Mouse (Mus musculus): ENCODE measurements around the gene Polr3a. TPM values are rescaled to one million over a fixed set of nuclear protein-coding genes. Genes with fewer than 3 reads are reported as not detected.

The Polr3a gene
- total and polyA plus RNA-seq, 2 experiments from 2014 or later = 13.4 to 29.9 TPM

GRCm38 (mm10) chr14:24501256-24501655, 14.4 kb upstream of the Polr3a start:
- TF ChIP-seq CTCF (IDR thresholded peaks at IDR 0.05; ENCODE audit: low read depth) = no peak
- Histone ChIP-seq H3K9me3 (ENCODE audit: low read length) (no peaks in the 10 kb centered on the region), H3K27ac (ENCODE audit: low read depth, low read length) (peak overlapping the region; percentile 81; the same call in 1 of the 2 replicates), H3K27me3 (ENCODE audit: insufficient read depth, low read length) (no peaks in the 10 kb centered on the region), H3K4me3 (ENCODE audit: low read depth, low read length) (no peak overlapping the region), H3K4me2 (ENCODE audit: low read depth) (no peak overlapping the region), H3K9ac (peak overlapping the region; percentile 43), H3K36me3 (ENCODE audit: insufficient read depth) (peaks cover 30% of the 10 kb centered on the region), H3K4me1 (ENCODE audit: insufficient read depth) (peaks cover 8% of the 10 kb centered on the region; the same call in 1 of the 2 replicates)
- 27% methylated on average over 4 of the region's 4 CpGs for WGBS
- DNase-seq = no peak
- ATAC-seq = no peak

DNA sequence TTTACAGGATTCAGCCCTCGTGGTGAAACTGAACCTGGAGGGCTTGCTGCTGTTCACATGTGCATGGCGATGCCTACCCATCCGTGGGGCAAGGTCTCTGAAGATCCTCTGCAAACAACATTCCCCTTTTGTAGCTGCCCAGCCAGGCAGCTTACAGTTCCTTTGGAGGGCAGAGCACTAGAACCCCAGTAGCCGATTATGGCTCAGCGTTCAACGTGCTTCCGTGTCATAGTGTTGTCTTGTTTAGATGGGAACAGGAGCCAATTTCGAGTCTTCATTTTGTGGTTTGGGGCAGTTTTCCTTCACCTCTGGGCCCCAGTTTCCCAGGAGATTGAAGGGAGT, 14.0 kb upstream of the Polr3a start:
- WGBS = 2% methylated on average over 8 of the region's 8 CpGs
- ATAC-seq (no peak), DNase-seq (no peak)
- Histone ChIP-seq H3K27ac (ENCODE audit: low read depth, low read length) (peak overlapping the region; percentile 81), H3K9ac (peak overlapping the region; percentile 43), H3K4me1 (ENCODE audit: insufficient read depth) (peaks cover 8% of the 10 kb centered on the region; the same call in 1 of the 2 replicates), H3K27me3 (ENCODE audit: insufficient read depth, low read length) (no peaks in the 10 kb centered on the region), H3K36me3 (ENCODE audit: insufficient read depth) (peaks cover 34% of the 10 kb centered on the region), H3K4me2 (ENCODE audit: low read depth) (peak overlapping the region; percentile 33; the same call in 1 of the 2 replicates), H3K4me3 (ENCODE audit: low read depth, low read length) (no peak overlapping the region), H3K9me3 (ENCODE audit: low read length) (no peaks in the 10 kb centered on the region)
- no peak for TF ChIP-seq CTCF (IDR thresholded peaks at IDR 0.05; ENCODE audit: low read depth)

DNA sequence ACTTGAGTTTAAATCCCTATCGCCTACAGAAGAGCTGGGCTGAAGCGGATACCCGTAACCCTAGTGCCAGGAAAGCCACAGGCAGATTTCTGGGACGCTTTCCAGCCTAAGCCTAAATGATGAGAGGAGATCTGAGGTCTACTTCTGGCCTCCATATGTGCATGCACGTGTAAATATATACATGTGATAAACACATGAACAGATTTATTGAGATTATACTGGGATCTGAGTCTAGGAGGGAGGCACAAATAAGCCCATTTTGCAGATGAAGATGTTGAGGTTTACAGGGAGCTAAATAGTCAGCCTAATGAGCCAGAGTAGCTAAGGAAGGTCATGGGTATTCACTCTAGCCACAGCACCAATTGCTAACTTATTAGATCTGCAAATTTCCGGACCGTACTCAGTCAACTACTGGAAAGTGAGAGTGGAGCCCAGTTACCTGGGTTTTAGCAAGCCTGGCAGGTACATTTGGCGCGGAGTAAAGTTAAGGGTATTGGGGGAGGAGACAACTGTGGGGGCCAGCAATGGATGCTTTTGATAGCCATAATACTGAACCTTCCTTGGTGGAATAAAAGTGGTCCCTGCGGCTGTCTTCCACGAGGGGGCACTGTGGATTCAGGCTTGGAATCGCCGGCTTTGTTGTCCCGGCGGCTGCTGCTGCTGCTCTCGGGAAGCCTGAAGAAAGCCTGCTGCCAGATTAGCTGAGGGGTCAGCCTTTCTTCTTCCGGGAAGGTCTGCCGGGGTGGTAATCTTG, 13.4 kb upstream of the Polr3a start:
- Histone ChIP-seq H3K27ac (ENCODE audit: low read depth, low read length) (peak overlapping the region; percentile 81), H3K9me3 (ENCODE audit: low read length) (no peaks in the 10 kb centered on the region), H3K4me3 (ENCODE audit: low read depth, low read length) (no peak overlapping the region), H3K36me3 (ENCODE audit: insufficient read depth) (peaks cover 37% of the 10 kb centered on the region), H3K4me1 (ENCODE audit: insufficient read depth) (peaks cover 8% of the 10 kb centered on the region; the same call in 1 of the 2 replicates), H3K27me3 (ENCODE audit: insufficient read depth, low read length) (no peaks in the 10 kb centered on the region), H3K4me2 (ENCODE audit: low read depth) (peak overlapping the region; percentile 33; the same call in 1 of the 2 replicates), H3K9ac (peak overlapping the region; percentile 43)
- DNase-seq (peak; percentile 96), ATAC-seq (peak; percentile 81)
- WGBS = 14% methylated on average over 18 of the region's 18 CpGs
- TF ChIP-seq CTCF (IDR thresholded peaks at IDR 0.05; ENCODE audit: low read depth) = peak; percentile 95

GRCm38 (mm10) chr14:24499478-24499877, 12.6 kb upstream of the Polr3a start:
- TF ChIP-seq CTCF (IDR thresholded peaks at IDR 0.05; ENCODE audit: low read depth) = no peak
- Histone ChIP-seq H3K27ac (ENCODE audit: low read depth, low read length) (no peak overlapping the region), H3K4me3 (ENCODE audit: low read depth, low read length) (no peak overlapping the region), H3K27me3 (ENCODE audit: insufficient read depth, low read length) (no peaks in the 10 kb centered on the region), H3K36me3 (ENCODE audit: insufficient read depth) (peaks cover 44% of the 10 kb centered on the region), H3K4me2 (ENCODE audit: low read depth) (no peak overlapping the region), H3K9me3 (ENCODE audit: low read length) (no peaks in the 10 kb centered on the region), H3K4me1 (ENCODE audit: insufficient read depth) (peaks cover 8% of the 10 kb centered on the region; the same call in 1 of the 2 replicates), H3K9ac (no peak overlapping the region)
- WGBS = 27% methylated on average over 9 of the region's 9 CpGs
- no peak for DNase-seq
- ATAC-seq = no peak

- Histone ChIP-seq H3K4me3 (ENCODE audit: low read depth, low read length) (no peak overlapping the region), H3K4me1 (ENCODE audit: insufficient read depth) (peaks cover 8% of the 10 kb centered on the region; the same call in 1 of the 2 replicates), H3K9me3 (ENCODE audit: low read length) (no peaks in the 10 kb centered on the region), H3K27me3 (ENCODE audit: insufficient read depth, low read length) (no peaks in the 10 kb centered on the region), H3K4me2 (ENCODE audit: low read depth) (no peak overlapping the region), H3K9ac (no peak overlapping the region), H3K36me3 (ENCODE audit: insufficient read depth) (peaks cover 51% of the 10 kb centered on the region), H3K27ac (ENCODE audit: low read depth, low read length) (no peak overlapping the region)
- TF ChIP-seq CTCF (IDR thresholded peaks at IDR 0.05; ENCODE audit: low read depth) = no peak
- no peak for ATAC-seq
- DNase-seq = no peak
- WGBS = 74% methylated on average over 5 of the region's 5 CpGs
These were observed 11.8 kb upstream of the Polr3a start for GRCm38 (mm10) chr14:24498561-24499255.

DNA sequence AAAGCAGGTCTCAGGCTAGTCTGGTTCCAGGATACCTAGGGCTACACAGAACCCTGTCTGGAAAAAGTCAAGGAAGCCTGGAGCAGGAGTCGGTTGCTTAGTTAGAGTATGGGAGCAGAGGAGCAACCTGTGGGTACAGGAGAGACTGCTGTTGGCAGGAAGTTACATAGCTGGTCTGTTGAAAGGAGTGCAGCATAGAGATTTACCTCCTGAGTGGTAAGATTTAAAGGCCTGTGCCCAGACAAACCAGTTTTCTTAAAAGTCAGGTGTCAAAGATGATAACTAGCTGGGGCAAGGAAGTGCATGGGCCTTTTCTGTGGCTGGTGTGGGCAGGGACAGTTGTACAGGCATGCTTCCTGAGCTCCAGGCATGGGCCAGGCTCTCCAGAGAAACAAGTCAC, 10.6 kb upstream of the Polr3a start:
- H3K9ac ChIP-seq = no peak overlapping the region
- no peak overlapping the region for H3K27ac ChIP-seq (ENCODE audit: low read depth, low read length)
- ATAC-seq (no peak), DNase-seq (no peak)
- H3K27me3 ChIP-seq (ENCODE audit: insufficient read depth, low read length) = no peaks in the 10 kb centered on the region
- H3K9me3 ChIP-seq (ENCODE audit: low read length) = no peaks in the 10 kb centered on the region
- peaks cover 61% of the 10 kb centered on the region for H3K36me3 ChIP-seq (ENCODE audit: insufficient read depth)
- TF ChIP-seq CTCF (IDR thresholded peaks at IDR 0.05; ENCODE audit: low read depth) = no peak
- H3K4me1 ChIP-seq (ENCODE audit: insufficient read depth) = peaks cover 9% of the 10 kb centered on the region; the same call in 1 of the 2 replicates
- WGBS = 94% methylated on average over 1 of the region's 1 CpGs
- H3K4me3 ChIP-seq (ENCODE audit: low read depth, low read length) = no peak overlapping the region
- no peak overlapping the region for H3K4me2 ChIP-seq (ENCODE audit: low read depth)

DNA sequence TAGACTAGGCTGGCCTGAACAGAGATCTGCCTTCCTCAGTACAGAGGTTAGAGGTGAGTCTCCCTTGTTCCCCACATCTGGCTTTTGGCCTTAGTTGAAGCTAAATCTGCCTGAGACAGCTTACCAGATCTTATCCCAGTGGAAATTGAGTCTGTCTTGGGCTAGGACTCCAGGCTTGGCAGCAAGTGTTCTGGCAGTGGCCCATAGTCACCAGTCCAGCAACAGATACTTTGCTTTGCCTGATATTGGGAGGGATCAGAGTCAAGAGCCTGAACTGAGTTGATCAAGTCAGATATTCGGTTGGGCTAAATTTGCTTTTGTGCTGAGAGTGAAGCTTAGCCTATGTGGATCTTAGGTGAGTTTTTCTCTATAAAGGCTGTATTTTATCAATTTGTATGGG, 9.6 kb upstream of the Polr3a start:
- no peak for ATAC-seq
- Histone ChIP-seq H3K27ac (ENCODE audit: low read depth, low read length) (no peak overlapping the region), H3K4me1 (ENCODE audit: insufficient read depth) (peaks cover 17% of the 10 kb centered on the region), H3K9ac (no peak overlapping the region), H3K36me3 (ENCODE audit: insufficient read depth) (peaks cover 65% of the 10 kb centered on the region), H3K27me3 (ENCODE audit: insufficient read depth, low read length) (no peaks in the 10 kb centered on the region), H3K4me3 (ENCODE audit: low read depth, low read length) (no peak overlapping the region), H3K4me2 (ENCODE audit: low read depth) (no peak overlapping the region), H3K9me3 (ENCODE audit: low read length) (no peaks in the 10 kb centered on the region)
- no peak for DNase-seq
- no peak for TF ChIP-seq CTCF (IDR thresholded peaks at IDR 0.05; ENCODE audit: low read depth)
- WGBS = 85% methylated on average over 1 of the region's 1 CpGs

All from forebrain, postnatal 0 days (tissue).